Mouse (Mus musculus): ENCODE measurements around the gene Fdxr. TPM values are rescaled to one million over a fixed set of nuclear protein-coding genes. Genes with fewer than 3 reads are reported as not detected.

Fdxr gene
- polyA plus RNA-seq, 1 experiment = 28.0 TPM

DNA sequence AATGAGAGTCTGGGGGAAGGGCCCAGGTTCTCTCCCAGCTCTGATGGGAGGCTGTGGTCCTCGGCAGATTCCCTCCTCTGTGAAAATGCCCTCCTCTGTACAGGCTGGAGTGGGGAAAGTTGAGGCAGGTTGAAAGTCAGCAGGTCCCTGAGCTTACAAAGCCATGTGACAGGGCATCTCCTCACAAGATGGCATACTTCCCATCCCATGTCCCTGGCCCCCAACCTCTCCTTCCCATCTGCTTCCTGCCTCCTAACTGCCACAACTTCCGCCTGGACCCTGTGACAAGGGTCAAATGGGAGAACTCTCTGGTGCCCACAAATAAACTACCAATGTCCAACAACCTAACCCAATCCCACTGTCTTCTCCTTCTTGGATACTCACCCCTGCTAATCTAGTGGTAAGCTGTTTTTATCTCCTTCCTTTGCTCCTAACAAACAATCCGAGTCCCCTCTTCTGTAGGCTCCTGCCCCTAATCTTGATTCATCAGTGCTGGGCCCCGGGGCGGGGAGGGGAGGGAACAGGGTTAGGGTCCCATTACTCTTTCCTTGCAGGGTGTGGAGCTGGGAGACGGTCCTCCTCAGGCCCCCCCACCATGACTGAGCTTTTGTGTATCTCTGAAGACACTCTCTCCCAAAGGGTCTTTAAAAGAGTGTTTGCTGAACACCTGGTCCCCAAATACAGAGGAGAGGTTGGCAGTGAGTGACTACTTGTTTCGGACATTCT lies 12.6 kb downstream of the Fdxr start:
- Histone ChIP-seq H3K4me1 (ENCODE audit: control insufficient read depth, insufficient read depth, low read length) (peaks cover 18% of the 10 kb centered on the region), H3K27ac (ENCODE audit: control insufficient read depth, insufficient read depth, low read depth, low read length) (no peak overlapping the region), H3K27me3 (ENCODE audit: control insufficient read depth, insufficient read depth, low read length) (no peaks in the 10 kb centered on the region; the same call in 1 of the 2 replicates), H3K36me3 (ENCODE audit: control insufficient read depth, insufficient read depth, low read length) (no peaks in the 10 kb centered on the region), H3K4me3 (ENCODE audit: control insufficient read depth, low read depth, low read length) (no peak overlapping the region)
- TF ChIP-seq POLR2A (IDR thresholded peaks at IDR 0.05; ENCODE audit: control insufficient read depth, low read depth, low read length) (no peak), CTCF (IDR thresholded peaks at IDR 0.05; ENCODE audit: control insufficient read depth, insufficient read depth, insufficient replicate concordance, low read depth, low read length) (no peak)

DNA sequence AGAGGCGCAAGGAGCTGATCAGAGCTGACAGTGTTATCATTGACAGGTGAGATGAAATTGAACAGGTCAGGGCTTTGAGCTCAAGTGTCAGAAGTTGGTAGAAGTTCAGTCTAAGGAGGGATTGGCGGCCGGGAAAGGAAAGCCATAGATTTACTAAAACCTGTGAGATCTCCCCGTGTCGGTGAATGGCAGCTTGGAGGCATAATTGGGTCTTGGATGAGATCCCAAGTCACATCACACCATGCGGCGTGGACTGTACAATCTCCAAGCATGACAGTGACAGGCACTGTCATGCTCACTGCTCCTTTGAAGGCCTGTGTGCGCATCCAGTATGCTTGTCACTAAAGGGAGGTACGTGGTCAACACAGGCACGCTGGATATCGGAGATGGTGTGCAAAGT lies 13.9 kb downstream of the Fdxr start:
- Histone ChIP-seq H3K4me1 (ENCODE audit: control insufficient read depth, insufficient read depth, low read length) (peaks cover 22% of the 10 kb centered on the region), H3K27ac (ENCODE audit: control insufficient read depth, insufficient read depth, low read depth, low read length) (no peak overlapping the region), H3K36me3 (ENCODE audit: control insufficient read depth, insufficient read depth, low read length) (no peaks in the 10 kb centered on the region), H3K27me3 (ENCODE audit: control insufficient read depth, insufficient read depth, low read length) (no peaks in the 10 kb centered on the region; the same call in 1 of the 2 replicates), H3K4me3 (ENCODE audit: control insufficient read depth, low read depth, low read length) (no peak overlapping the region)
- TF ChIP-seq CTCF (IDR thresholded peaks at IDR 0.05; ENCODE audit: control insufficient read depth, insufficient read depth, insufficient replicate concordance, low read depth, low read length) (no peak), POLR2A (IDR thresholded peaks at IDR 0.05; ENCODE audit: control insufficient read depth, low read depth, low read length) (no peak)

DNA sequence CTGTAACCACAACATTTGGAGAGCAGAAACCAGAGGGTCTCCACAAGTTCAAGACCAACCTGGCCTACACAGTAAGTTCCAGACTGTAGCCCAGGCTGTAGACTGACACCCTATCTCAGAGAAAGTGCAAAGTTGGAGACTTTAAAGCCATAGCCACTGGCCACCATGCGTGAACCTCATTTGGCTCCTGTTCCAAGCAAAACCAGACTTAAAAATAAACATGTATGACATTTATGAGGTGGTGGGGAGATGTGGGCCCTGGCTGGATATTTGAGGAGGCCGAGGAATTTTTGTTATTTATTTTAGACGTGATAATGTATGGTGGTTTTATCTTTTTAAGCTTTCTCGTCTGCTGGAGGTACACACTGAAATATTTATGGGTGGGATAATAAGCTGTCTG lies 17.7 kb downstream of the Fdxr start:
- Histone ChIP-seq H3K36me3 (ENCODE audit: control insufficient read depth, insufficient read depth, low read length) (no peaks in the 10 kb centered on the region), H3K27me3 (ENCODE audit: control insufficient read depth, insufficient read depth, low read length) (no peaks in the 10 kb centered on the region), H3K4me1 (ENCODE audit: control insufficient read depth, insufficient read depth, low read length) (peaks cover 8% of the 10 kb centered on the region)

DNA sequence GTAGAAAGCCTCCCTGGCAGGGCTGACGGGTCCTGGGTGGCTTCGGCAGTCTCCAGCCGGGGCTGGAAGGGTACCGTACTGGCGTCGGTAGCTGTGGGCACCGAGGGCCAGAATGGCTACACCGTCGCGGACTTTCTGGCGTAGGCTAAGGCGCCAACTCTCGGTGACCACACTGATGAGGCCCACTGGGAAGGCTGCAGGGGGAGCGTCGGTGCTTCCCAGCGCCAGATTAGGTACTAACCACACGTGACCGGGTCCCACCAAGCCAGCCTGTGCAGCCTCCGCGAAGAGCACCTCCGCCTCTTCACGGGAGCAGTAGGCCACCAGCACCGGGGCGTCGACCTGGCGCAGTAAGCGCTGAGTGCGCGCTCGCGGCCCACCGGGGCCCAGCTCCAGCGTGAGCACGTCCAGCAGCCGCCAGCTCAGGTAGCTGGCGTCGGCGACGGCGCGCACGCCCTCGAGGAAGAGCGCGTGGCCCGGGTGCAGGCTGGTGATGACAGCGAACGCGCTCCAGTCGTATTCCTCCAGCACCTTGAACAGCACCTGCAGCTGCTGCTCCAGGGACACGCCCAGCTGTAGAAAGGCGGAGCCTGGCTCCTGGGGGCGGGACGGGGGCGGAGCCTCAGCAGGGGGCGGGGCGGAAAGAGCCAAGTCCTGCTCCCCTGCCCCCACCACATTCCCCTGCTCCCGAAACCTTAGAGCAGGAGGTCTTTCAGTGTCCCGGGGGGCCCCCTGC lies 18.9 kb downstream of the Fdxr start:
- Histone ChIP-seq H3K4me3 (ENCODE audit: control insufficient read depth, low read depth, low read length) (peak overlapping the region; percentile 26), H3K27ac (ENCODE audit: control insufficient read depth, insufficient read depth, low read depth, low read length) (no peak overlapping the region), H3K27me3 (ENCODE audit: control insufficient read depth, insufficient read depth, low read length) (no peaks in the 10 kb centered on the region), H3K36me3 (ENCODE audit: control insufficient read depth, insufficient read depth, low read length) (no peaks in the 10 kb centered on the region), H3K4me1 (ENCODE audit: control insufficient read depth, insufficient read depth, low read length) (peaks cover 8% of the 10 kb centered on the region)
- no peak for TF ChIP-seq CTCF (IDR thresholded peaks at IDR 0.05; ENCODE audit: control insufficient read depth, insufficient read depth, insufficient replicate concordance, low read depth, low read length)
- TF ChIP-seq POLR2A (IDR thresholded peaks at IDR 0.05; ENCODE audit: control insufficient read depth, low read depth, low read length) = no peak

More for the DNA sequence above, 17.7 kb downstream of the Fdxr start:
- Histone ChIP-seq H3K4me3 (ENCODE audit: control insufficient read depth, low read depth, low read length) (no peak overlapping the region), H3K27ac (ENCODE audit: control insufficient read depth, insufficient read depth, low read depth, low read length) (no peak overlapping the region)
- TF ChIP-seq POLR2A (IDR thresholded peaks at IDR 0.05; ENCODE audit: control insufficient read depth, low read depth, low read length) (no peak), CTCF (IDR thresholded peaks at IDR 0.05; ENCODE audit: control insufficient read depth, insufficient read depth, insufficient replicate concordance, low read depth, low read length) (no peak)

DNA sequence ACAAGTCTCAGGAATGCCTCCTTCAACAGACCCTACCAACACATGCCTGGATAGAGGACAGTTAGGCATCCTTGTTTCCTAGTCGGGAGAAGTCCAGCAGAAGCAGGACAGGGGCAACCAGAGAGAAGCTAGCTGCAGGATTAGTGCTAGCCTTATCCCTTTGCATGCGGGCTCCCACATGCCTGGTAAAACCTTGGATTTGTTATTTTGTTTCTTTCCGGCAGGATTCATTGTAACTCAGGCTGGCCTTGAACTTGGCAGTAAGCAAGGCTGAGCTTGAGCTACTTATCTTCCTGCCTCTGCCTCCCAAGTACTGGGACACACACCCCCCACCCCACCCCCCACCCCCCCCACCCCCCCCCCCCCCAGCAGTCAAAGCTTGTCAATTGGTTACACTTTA lies 25.6 kb downstream of the Fdxr start:
- Histone ChIP-seq H3K36me3 (ENCODE audit: control insufficient read depth, insufficient read depth, low read length) (no peaks in the 10 kb centered on the region), H3K4me3 (ENCODE audit: control insufficient read depth, low read depth, low read length) (no peak overlapping the region), H3K27me3 (ENCODE audit: control insufficient read depth, insufficient read depth, low read length) (no peaks in the 10 kb centered on the region), H3K27ac (ENCODE audit: control insufficient read depth, insufficient read depth, low read depth, low read length) (peak overlapping the region; percentile 64), H3K4me1 (ENCODE audit: control insufficient read depth, insufficient read depth, low read length) (peaks cover 14% of the 10 kb centered on the region)
- TF ChIP-seq POLR2A (IDR thresholded peaks at IDR 0.05; ENCODE audit: control insufficient read depth, low read depth, low read length) = no peak
- no peak for TF ChIP-seq CTCF (IDR thresholded peaks at IDR 0.05; ENCODE audit: control insufficient read depth, insufficient read depth, insufficient replicate concordance, low read depth, low read length)

DNA sequence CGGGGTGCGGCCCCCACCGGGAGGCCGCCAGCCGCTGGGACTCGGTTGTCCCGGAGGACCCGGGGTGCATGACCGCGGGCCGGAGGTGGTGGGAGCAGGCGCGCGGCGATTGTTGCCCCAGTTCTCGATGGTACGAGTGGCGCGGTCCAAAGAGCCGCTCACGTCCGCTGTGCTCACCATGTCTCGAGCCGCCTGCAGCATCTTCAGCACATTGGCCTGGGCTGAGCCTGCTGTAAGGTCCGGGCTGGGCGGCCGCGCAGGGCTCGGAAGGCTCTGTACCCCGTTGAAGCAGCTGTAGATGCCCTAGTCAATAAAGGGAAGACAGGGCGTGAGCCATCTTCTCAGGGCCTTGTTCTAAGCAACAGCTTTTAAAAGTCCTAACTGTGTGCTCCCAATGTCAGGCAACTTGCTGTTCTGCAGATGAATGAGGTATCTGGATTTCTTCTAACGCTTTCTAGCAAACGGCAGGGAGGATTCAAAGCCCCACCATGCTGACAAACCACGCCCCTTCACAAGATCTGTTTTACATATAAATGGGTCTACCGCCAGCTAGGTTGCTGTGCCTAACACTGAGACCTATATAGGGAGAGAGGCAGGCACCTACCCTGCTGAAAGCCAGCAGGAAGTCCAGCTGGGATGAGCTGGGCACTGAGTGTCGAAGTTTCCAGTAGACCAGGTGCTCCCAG lies 26.3 kb downstream of the Fdxr start:
- peak overlapping the region; percentile 64 for H3K27ac ChIP-seq (ENCODE audit: control insufficient read depth, insufficient read depth, low read depth, low read length)
- peaks cover 14% of the 10 kb centered on the region for H3K4me1 ChIP-seq (ENCODE audit: control insufficient read depth, insufficient read depth, low read length)
- peak overlapping the region; percentile 5 for H3K4me3 ChIP-seq (ENCODE audit: control insufficient read depth, low read depth, low read length)
- TF ChIP-seq CTCF (IDR thresholded peaks at IDR 0.05; ENCODE audit: control insufficient read depth, insufficient read depth, insufficient replicate concordance, low read depth, low read length) = no peak
- no peaks in the 10 kb centered on the region for H3K36me3 ChIP-seq (ENCODE audit: control insufficient read depth, insufficient read depth, low read length)
- no peaks in the 10 kb centered on the region for H3K27me3 ChIP-seq (ENCODE audit: control insufficient read depth, insufficient read depth, low read length)

Measured in testis, adult 2 months (tissue).